Mouse (Mus musculus) urinary bladder, postnatal 10 days (tissue): Measurements from ENCODE around the gene Ttyh1.

ENCODE experiments used
- DNase-seq: peaks from one replicate; pipeline ENCODE4 v3.0.0; 2022; ENCODE audit warnings: low spot score

Ttyh1 gene

DNA sequence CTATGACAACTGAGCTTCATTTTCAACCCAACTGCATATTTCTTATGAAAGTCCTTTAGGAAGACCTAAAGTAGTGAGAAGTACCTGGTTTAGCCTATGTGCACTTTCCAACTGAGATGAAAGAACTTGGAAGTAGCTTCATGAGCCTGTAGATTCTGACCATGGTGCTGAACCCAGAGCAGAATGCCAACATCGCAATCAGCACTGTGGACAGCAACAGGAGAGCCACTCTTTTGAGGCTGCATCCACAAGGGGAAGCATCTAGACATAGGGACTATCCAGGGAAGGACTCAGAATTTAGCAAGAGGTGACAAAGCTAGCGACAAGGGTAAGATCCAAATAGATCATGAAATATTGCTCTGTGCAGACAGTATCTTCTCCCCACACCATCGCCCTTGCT is 59.2 kb downstream of the Ttyh1 start:
- no peak for DNase-seq
